Mouse (Mus musculus) lung, postnatal 36 days (tissue): Measurements from ENCODE around the gene Atl2.

Experiments used
- DNase-seq: peaks from one replicate; pipeline ENCODE4 v3.0.0; 2022; ENCODE audit warnings: mixed read lengths

Atl2 gene

DNA sequence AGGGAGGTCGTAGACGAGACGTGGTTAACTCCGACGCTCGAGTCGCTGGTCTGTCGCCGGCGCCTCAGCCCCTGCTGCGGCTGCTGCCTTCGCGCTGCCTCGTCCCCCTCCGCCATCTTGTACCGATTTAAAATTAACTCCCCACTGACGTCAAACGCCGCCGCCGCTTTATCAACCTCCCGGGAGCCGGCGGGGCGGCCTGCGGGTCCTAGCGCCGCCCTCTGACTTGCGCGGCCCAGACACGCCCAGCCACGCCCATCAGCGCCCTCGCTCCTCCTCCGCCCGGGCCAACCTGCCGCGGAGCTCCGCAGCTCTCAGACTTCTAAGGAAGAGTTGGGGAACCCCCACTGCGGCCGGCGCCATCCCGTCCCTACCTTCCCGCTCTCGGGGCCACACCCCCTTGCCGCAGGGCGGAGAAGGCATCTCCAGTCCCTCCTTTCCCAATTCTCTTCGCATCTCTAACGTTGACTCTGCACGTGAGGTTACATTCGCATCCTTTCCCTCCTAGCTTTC is at the start of gene Atl2:
Gene Atl2, minus strand, starts transcription at position 213 of the 513 bp plus-strand sequence.
- DNase-seq = peak; percentile 98

DNA sequence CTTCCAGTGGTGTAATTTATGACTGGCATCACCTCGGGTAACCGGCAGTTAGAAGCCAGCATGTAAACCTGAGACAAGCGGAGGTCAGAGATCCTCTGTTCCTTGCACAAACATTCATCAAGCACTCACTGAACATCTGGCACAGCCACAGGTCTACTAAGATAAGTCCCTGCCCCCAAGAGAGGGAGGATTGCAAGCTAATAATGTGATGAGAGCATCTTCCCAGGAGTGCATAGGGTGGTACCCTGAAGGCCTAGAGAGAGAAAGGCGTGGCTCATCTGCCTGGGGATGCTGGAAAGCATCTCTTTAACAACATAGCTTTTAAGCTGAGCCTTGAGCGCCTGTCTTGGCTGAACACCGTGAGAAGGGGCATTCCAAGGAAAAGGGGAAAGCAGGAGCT is 48.9 kb upstream of the Atl2 start:
- DNase-seq = no peak

DNA sequence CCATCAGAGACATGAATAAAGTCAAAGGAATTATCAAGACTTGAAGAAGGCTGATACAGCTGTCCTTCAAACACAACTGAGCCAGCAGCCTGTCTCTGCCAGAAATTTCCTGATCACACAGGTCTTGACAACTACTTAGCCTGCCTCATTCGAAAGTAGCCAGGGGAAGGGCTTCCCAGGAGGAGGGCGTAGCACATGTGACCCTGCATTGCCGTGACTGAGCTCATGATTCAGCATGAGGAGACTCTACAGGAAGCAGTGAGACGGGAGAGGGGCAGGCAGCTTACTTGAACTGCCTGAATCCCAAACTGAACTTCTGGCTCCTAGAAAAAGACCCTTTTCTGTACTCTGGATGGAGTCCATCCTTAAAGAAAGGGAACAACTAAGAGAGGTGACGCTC is 46.5 kb upstream of the Atl2 start:
- no peak for DNase-seq

DNA sequence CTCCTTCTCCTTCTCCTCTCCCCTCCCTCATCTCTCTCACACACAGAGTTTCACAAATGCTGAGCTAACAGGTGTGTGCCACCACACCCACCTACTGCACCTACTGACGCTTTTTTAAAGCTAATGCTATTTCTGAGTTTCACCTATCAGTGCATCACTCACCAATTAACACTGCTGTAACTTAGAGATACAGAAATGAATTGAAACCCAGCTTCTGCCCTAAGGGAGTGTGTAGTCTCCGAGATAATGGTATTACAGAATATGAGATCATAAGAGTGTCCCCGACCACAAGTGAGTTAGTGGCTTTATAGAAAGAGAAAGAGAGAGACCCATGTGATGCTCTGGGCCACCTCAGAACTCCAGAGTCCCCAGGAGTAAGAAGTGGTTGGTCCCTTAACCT is 43.2 kb upstream of the Atl2 start:
- DNase-seq = no peak

DNA sequence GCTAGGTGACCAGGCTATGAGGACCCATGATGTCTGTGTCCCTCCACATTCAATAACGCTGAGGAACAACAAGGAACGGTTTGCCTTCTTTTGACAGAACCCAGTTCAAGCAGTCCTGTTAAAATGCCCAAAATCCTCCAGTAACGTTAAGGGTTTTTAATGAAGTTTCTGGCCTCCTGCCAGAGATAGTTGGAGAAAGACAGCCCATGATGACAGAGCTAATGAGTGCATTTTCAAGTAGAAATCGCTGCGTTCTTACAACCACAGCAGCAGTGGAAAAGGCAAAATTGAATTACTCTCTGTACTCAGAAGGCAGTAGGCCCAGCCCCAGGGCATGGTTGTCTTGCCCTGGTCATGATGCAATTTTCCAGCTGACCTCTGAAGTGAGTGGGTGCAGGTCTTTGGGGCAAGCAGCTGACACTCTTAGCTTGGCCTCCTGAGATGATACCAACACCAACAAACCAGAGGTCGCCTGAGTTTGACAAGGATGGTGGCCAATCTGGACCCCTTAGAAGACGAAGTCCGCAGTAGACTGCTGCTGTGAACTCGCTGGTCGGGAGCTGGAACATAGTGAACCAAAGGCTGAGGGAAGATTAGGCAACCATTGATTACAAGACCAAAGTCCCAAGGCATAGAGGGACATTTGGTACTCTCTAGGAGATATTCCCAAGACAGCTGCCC is 42.1 kb upstream of the Atl2 start:
- no peak for DNase-seq

DNA sequence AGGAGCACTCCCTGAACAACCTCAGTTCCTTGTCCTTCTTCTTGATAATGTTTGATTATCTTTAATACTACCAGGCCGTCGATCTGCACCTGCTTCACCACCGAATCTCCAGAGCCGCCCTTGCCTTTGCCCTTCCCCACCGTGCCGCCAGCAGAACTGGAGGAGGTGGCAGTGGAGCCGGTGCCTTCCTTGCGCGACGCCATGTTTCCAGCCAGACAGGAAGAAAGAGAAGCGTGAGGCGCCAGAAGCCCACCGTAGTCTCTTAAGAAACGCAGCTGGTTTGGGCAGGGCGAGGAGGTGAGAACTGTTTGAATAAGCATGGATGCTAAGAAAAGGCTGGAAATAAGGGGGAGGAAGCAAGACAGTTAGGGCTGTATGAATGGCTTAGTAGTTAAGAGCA is 38.4 kb upstream of the Atl2 start:
- no peak for DNase-seq

DNA sequence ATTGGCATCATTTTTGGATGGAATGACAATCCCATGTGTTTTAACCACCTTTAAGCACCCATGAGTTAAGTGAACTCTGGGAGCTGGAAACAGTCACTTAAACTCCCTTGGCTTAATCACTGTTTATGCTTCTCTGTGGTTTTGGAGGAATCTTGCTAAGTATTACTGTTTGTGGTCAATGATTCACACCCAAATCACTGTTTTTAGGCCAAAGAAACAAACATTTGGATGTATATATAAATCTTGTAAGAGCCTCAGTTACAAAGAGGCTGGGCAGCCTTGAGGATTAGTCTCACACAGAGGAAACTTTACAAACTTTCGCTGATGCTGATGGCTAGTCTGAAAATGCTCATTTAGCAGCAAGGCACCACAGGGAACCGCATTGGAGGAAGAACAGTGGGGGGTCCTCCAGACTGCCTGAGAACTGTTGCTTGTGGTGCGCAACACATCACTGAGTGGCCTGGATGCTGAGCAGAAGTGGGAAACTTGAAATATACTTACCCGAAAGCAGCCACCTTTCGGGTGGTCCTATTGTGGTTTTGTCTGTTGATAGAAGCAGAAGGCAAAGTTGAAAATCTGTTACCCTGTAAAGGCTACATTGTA is 36.9 kb upstream of the Atl2 start:
- no peak for DNase-seq

DNA sequence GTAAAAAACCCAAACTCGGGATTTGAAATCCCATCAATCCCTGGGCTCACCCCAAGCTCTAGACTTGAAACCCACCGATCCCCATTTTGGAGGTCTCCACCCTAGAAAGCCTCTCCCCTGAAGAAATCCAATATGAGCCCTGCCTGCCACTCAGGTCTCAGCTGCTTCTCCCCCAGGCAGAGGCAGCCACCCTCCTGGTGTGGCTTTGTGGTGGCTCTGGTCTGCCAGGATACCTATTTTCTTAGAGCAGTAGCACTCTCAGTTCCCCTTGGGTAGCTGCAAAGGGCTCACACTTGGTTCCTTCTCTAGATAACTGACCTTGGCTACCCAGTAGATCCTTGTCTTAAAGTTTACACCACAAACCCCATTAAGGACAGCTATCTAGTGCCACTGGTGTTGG is 31.2 kb upstream of the Atl2 start:
- no peak for DNase-seq

DNA sequence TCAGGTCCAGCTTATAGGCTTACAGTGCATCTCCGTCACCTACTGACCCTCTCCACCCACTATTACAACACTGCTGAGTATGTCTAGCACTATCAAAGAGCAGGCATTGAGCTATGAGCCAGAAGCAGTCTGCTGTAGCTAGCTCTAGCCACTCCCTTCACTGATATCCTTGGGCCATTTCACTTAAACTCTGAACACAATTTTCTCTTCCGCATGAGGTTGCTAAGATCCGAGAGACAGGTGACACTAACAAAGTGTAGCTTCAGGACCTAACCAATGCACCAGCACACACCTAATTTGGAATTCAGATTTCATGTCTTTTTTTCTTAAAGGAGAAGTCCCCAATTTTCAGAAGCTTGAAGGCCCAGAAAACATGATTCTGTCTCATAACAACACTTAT is 30.6 kb upstream of the Atl2 start:
- no peak for DNase-seq

DNA sequence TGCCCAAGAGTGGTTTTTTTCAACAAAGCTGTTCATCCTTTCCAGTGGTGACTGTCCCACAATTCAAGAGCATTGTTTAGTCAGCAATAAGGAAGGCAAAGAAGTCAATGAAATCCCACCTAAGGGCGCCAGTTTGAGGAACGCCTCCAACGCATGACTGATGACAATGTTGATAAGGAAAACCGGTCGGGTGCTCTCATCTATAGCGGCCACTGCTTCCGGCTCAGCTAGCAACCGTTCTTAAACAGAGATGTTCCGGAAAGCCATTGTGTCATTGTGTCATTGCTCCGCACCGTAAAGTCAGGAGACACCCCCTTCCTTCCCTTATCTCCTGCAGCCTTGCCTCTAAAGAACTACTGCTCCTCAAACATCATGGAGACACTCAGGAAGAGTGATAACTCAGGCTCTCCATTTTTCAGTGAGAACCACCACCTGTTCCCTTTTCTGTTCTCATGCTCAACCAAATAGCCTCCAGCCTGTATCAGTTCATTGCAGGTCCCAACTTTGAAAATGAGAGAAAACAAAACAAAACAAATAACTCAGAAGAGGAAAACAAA is 30.0 kb upstream of the Atl2 start:
- no peak for DNase-seq

DNA sequence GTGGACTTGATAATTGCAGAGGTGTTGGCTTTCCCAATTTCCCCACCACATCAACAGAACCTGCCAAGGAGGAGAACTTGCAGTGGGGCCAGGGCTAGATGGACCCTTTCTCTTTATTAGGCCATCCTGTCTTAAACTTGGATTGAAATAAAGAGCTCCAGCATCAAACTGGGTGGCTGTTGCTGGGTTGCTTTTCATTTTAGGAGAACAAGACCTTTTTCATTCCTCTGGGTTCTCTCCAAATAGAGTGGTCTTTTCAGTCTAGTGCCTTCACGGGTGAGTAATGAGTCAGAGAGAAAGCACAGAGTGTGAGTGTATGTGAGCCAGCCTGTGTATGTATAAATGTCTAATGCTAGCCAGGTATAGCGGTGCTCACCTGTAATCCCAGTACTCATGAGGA is 24.4 kb upstream of the Atl2 start:
- no peak for DNase-seq

DNA sequence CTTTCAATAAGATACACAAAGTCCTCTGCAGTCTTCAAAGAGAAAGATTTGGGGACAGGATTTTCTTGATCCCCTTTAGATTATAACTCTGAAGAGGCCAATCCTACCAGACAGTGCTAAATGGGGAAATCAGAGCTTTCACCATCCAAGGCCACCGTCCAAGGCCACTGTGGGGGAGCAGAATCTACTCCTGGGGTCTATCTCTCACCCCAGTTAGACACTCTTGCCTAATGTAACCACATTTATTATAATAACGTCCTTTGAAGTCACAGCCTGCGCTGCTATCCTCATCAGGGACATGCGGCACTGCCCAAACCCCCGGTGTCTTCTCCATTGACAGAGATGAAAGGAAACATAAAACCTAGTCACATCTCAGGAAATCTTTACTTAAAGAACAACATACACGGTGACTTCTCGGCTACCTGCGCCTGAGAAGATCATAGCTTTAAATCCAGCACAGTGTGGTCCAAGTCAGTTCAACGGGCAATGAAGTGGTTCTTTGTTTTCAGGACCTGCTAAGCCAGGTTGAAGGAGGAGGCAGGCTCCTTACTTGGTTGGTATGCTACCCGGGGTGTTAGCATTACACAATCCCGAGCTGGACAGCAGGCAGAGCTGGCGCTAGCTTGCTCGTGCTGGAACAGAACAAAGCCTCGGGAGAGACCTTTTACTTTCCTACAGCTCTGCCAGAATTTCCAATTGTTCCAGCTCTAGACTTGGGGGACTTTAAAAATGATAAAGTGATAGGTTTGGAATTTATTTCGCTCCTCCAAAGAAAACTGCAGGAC is 23.8 kb upstream of the Atl2 start:
- DNase-seq = peak; percentile 82

DNA sequence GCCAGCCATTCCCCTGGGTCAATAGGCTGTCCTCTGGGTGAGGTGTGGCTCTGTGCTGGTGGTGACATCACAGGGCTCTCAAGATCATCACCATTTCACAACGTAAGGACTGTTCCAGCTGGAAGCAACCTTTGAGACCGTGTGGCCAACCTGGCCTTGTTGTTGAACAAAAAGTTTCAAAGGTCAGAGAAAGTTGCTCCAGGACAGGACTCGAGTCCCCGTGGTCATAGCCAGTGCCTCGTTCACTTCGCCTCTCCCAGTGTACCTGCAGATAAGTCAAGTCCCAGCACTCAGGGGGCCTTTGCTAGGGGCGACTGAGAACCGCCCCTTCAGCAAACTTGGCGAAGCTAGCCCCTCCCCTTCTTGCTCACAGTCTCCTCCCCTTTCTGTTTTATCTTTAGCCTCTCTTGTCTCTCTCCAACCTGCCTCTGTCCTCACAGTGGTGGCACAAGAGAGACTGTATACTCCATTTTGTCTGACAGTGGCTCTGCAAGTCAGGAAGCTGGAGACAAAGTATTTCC is 22.6 kb upstream of the Atl2 start:
- peak; percentile 25 for DNase-seq

DNA sequence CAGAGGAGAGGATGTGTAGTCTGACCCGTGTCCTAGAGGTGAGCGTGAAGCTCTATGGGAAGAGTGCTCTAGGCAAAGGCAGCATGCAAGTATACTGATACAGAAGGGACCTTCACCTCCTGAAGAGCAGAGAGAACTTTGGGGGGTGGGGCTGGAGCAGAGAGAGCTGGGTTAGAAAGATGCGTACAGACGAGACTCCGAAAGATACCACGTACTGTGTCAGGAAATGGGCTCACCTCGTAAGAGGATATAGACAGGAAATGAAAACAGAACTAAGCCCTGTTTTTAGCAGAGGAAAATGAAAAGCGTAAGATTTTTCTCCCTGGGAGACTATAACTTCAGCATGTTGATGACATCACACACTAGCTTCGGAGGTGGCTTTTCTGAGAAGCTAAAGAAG is 21.1 kb upstream of the Atl2 start:
- DNase-seq = no peak

DNA sequence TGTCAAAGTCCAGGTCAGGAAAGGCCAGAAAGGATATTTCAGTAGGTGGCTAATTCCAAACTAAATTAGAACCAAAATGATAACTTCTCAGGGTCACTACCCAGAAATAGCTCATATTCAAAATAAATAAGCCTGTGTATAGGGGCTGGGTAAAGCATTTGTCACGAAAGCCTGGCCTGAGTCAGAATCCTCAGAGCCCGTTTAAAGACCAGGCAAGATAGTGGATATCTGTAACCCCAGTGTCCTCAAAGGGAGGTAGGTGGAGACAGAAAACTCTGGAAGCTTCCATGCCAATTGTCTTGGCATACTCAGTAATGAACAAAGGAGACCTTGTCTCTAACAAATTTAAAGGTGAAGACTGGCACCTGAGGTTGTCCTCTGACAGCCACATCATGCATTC is 16.3 kb upstream of the Atl2 start:
- no peak for DNase-seq

DNA sequence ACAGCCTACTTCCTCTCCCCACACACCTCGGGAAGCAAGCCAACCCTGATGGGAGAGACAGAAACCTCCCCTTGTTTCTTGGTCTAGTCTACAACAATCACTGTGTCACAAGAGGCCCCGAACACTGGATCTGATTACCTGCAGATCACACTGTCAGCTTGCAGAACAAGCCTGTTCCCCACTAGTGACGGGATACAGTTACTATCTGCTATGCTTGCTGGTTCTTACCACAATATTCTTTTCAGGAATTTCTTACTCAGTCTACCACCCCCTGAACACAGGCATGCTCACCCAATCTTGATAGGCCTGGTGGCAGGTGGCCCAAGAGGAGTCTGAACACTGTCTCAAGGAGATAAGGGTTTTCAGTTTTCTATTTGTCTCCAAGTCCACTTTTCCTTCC is 15.8 kb upstream of the Atl2 start:
- DNase-seq = no peak

DNA sequence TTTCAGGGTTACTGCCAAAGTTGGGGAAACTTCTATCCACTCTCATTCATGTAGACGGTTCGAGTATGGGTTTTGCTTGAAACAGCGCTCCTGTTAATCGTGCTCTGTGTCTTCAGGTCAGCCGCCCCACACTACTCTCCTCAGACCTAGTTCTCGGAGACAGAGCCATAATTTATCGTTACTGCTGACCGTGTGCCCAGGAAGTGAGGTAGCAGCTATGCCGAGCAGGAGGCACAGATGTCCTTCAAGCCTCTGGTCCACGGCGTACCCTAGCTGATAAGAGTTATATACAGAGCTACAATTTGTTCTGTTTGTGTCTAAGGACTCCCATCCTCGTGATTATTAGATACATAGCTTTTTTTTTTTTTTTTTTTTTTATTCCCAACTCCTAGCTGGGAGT is 13.6 kb upstream of the Atl2 start:
- no peak for DNase-seq

DNA sequence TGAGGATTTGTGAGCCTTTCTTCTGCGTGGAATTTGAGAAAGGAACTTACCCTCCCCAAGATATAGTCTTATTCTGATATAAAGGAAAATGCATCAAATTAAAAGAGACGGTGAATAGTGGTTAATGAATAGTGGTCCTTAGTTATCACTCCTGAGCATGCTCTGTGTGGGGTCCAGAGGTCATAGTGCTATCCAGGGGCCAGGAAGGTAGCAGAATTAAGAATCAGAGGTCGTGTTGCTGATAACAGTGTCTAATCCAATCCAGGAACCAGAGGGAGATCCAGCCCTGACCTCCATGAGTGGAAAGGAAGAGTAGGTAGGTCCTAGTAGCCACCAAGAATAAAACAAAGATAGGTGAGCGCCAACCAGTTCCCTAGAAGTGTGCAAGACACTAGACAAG is 11.8 kb upstream of the Atl2 start:
- no peak for DNase-seq

DNA sequence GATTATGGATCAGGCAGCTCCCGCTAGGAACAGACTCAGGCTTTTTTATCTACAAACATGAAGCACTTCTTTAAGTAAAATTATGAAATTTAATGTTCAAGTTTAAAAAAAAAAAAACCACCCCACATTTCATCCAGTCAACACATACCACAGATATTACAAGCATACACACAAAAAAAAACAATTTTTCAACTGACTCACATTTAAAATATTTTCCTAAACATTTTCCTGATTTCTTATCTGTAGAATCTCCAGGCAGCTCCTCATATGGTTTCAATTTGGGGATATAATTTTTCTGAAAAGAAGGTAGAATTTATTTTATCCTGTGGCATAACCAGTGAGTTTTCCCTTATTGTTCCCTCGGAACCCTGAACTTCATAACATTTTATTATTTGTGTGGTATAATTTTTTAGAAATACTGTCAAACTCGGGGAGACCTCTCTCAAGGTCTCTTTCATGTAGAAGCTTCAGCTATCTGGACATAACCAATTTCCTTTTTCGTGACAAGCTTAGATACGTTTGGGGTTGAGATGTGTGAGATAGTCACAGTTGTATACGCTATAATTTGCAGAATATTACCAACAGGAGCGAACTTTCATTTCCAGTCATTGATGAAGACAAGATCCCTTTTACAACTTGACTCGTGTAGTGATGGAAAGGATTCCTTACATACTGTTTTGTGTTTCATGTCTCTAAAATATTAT is 11.0 kb upstream of the Atl2 start:
- no peak for DNase-seq

DNA sequence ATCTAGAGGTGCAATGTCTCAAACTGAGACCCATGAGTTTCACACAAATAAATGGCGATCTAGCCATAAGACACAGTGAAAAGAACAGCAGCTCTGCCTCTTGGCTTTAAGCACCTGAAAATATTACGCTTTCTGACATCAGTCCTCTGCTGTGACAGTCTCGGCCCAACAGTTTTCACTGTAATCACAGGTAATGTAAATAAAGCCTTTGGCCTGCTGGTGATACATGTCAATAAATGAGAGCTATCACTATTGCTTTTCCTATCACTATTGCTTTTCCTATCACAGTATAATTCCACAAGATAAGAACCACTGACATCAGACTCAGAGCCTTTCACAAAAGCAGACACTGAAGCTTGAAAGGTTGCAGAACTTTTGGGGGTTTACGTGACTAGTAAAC is 8.7 kb upstream of the Atl2 start:
- no peak for DNase-seq

DNA sequence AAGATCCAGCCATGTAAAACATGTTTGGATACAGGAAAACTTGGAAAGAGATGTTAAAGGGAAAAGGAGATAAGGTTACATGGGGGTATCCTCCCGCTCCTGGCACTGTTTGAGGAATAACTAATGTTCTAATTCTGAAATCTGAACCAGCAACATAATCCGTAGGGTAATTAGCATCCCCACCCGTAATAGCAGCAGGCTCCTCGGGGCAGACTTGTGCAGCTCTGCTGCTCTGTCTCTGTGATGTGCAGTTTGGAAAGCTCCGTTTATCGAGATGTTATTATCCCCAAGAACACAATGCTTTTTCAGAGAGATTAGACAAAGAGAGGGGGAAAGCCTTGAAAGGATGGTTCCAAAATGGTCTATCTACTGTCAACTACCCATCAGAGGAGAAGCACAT is 5.3 kb upstream of the Atl2 start:
- DNase-seq = no peak

DNA sequence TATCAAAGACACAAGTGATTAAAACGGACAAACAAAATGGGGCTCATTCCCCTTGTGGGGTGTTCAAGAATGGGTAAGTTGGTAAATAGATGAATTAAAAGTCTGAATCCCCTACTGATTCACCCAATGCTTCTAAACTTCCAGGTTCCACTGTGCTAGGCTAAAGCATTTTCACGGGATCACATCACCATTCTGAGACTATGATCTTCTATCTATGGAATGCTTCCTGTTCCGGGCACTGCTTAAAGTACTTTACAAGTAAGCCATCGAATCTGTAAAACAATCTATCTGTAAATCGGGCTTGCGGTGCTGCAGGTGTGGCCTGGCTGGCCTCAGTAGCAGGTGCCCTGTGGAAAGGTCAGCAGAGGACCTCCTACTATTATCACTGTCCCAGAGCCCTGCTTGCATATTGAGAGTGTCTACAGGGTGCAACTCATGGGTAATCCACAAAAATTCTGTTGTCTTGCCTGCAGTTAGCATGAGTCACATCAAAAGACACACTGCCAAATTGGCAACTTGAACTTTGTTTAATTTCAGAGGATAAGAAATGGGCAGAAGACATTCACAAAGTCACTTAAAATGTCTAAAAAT is 2.3 kb upstream of the Atl2 start:
- no peak for DNase-seq

DNA sequence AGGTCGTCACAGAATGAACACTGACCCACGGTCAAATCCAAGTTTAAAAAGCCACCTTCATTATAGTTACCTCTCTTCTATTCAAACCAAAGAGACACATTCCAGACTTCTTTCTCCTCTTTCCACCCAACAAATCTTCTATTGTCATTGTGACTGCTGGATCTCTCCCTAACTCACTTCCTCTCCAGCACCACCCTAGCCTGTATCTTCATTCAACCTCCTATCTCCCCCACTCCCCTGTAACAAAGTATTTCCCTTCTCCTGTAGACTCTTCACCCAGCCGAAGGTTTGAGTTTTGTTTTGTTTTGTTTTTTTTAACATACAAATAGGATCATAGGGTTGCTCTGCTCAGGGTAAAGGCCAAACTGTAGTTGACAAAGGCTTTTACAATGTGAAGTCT is 1.7 kb upstream of the Atl2 start:
- DNase-seq = no peak
